Mouse (Mus musculus): ENCODE measurements around the gene Anxa9.
"Not testable (repeated sequence)": the region's sequence is repeated elsewhere in the genome, so short reads cannot be mapped to it uniquely, and the experiment has no call there.

GRCm38 (mm10) chr3:95348343-95348742 lies 41.4 kb upstream of the Anxa9 start:
- not testable (repeated sequence) for TF ChIP-seq CTCF (IDR thresholded peaks at IDR 0.05; ENCODE audit: borderline replicate concordance, control insufficient read depth, extremely low read depth, insufficient read depth, low read length, poor library complexity); POLR2A (IDR thresholded peaks at IDR 0.05; ENCODE audit: control insufficient read depth, extremely low read depth, insufficient read depth, low read length, poor library complexity)
